ENCODE assay signal across 7 mouse cellular contexts in the genomic region with DNA sequence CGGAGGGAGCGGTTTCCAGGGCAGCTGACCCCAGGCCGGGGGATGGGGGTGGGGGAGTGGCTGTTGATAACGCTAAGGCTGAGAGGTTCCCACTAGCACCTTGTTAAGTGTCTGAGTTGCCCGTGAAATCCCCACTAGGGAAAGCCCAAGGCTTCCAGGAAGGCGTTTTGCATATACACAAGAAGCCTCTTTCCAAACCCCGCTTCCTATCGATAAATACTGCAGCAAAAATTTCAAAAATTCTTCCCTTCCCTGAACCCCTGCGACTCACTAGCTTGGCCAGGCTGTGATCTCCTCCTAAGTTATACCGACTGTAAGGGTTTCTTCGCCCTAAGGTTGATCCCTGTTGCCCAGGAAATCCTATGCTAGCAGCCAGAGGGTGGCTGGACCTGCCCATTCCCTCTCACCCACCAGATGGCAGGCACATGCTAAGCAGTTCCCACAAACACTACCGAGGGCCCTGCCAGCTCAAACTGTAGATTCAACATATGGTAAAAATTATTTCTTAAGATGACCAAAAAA. TPM values are rescaled to one million over a fixed set of nuclear protein-coding genes. Genes with fewer than 3 reads are reported as not detected.
DNase-seq lines count a peak whose midpoint lies in the region; ATAC-seq and TF ChIP-seq lines count a peak whose summit lies in the region.

No protein-coding gene starts in this region.

- peak overlapping the region; percentile 44; the same call in 1 of the 2 replicates for H3K27ac ChIP-seq in intestine, embryonic 15.5 days
- H3K27ac ChIP-seq in limb, embryonic 11.5 days (replicated peaks; ENCODE audit: low read depth, low read length), result peak overlapping the region; percentile 36; the same call in 1 of the 2 replicates
- H3K27ac ChIP-seq in midbrain, embryonic 10.5 days (replicated peaks), result peak overlapping the region; percentile 77
- no peak overlapping the region for H3K27ac ChIP-seq in small intestine, adult 2 months (ENCODE audit: insufficient read depth, low read depth, low read length)

- peaks cover 13% of the 10 kb centered on the region for H3K4me1 ChIP-seq in intestine, embryonic 15.5 days (replicated peaks)
- peaks cover 11% of the 10 kb centered on the region for H3K4me1 ChIP-seq in limb, embryonic 11.5 days (ENCODE audit: control insufficient read depth, insufficient read depth, low read length)
- peaks cover 22% of the 10 kb centered on the region for H3K4me1 ChIP-seq in midbrain, embryonic 10.5 days
- peaks cover 4% of the 10 kb centered on the region; the same call in 1 of the 2 replicates for H3K4me1 ChIP-seq in small intestine, adult 2 months (ENCODE audit: control insufficient read depth, insufficient read depth, insufficient read length, low read length)

- TF ChIP-seq CTCF in small intestine, adult 2 months (IDR thresholded peaks at IDR 0.05; ENCODE audit: extremely low read depth, insufficient read length, insufficient replicate concordance, low read depth, low read length), result peak; percentile 53; the same call in 1 of the 2 replicates

- ATAC-seq in intestine, embryonic 15.5 days, result peak; percentile 89
- peak; percentile 52; the same call in 1 of the 2 replicates for ATAC-seq in limb, embryonic 11.5 days (ENCODE audit: insufficient number of reproducible peaks, low FRiP score, low TSS enrichment, low read depth)

- peak overlapping the region; percentile 52 for H3K4me2 ChIP-seq in intestine, embryonic 15.5 days (replicated peaks)
- peak overlapping the region; percentile 38 for H3K4me2 ChIP-seq in limb, embryonic 11.5 days (ENCODE audit: low read depth, severe bottlenecking)

- peak overlapping the region; percentile 31; the same call in 1 of the 2 replicates for H3K9ac ChIP-seq in intestine, embryonic 15.5 days
- no peak overlapping the region for H3K9ac ChIP-seq in limb, embryonic 11.5 days (ENCODE audit: low read length)

- no peaks in the 10 kb centered on the region for H3K27me3 ChIP-seq in intestine, embryonic 15.5 days (replicated peaks)
- H3K27me3 ChIP-seq in limb, embryonic 11.5 days (ENCODE audit: control insufficient read depth, insufficient read depth, low read length), result no peaks in the 10 kb centered on the region
- peaks cover 3% of the 10 kb centered on the region; the same call in 1 of the 2 replicates for H3K27me3 ChIP-seq in midbrain, embryonic 10.5 days (ENCODE audit: low read depth, poor library complexity, severe bottlenecking)
- no peaks in the 10 kb centered on the region for H3K27me3 ChIP-seq in small intestine, adult 2 months (ENCODE audit: control insufficient read depth, insufficient read depth, low read length)

- H3K4me3 ChIP-seq in intestine, embryonic 15.5 days (replicated peaks), result peak overlapping the region; percentile 26
- no peak overlapping the region for H3K4me3 ChIP-seq in limb, embryonic 11.5 days (ENCODE audit: low read depth, low read length)
- peak overlapping the region; percentile 52 for H3K4me3 ChIP-seq in midbrain, embryonic 10.5 days
- no peak overlapping the region for H3K4me3 ChIP-seq in small intestine, adult 2 months (ENCODE audit: low read depth, low read length)

- WGBS in intestine, embryonic 15.5 days, result 15% methylated on average over 12 of the region's 12 CpGs
- 19% methylated on average over 12 of the region's 12 CpGs for WGBS in limb, embryonic 11.5 days
- 30% methylated on average over 12 of the region's 12 CpGs for WGBS in midbrain, embryonic 10.5 days
- 12% methylated on average over 12 of the region's 12 CpGs for WGBS in small intestine, adult 2 months

- DNase-seq in adrenal gland, adult (ENCODE audit: inconsistent age in 2 of 2, low spot score in 1 of 2), result peak; percentile 67 to 83
- DNase-seq in cerebellum, postnatal 10 days, result peak; percentile 85 to 88
- DNase-seq in frontal cortex, postnatal 25 days (ENCODE audit: low spot score in 2 of 2), result peak; percentile 24 to 46
- DNase-seq in limb, embryonic 11.5 days (ENCODE audit: low spot score), result peak; percentile 80
- peak; percentile 67 for DNase-seq in midbrain, embryonic 10.5 days (ENCODE audit: low spot score)

- H3K36me3 ChIP-seq in intestine, embryonic 15.5 days, result no peaks in the 10 kb centered on the region; the same call in 1 of the 2 replicates
- no peaks in the 10 kb centered on the region for H3K36me3 ChIP-seq in limb, embryonic 11.5 days (ENCODE audit: control insufficient read depth, insufficient read depth, low read length)
- no peaks in the 10 kb centered on the region for H3K36me3 ChIP-seq in midbrain, embryonic 10.5 days
- peaks cover 7% of the 10 kb centered on the region; the same call in 1 of the 2 replicates for H3K36me3 ChIP-seq in small intestine, adult 2 months (ENCODE audit: control insufficient read depth, insufficient read depth, low read length)

- no peaks in the 10 kb centered on the region for H3K9me3 ChIP-seq in intestine, embryonic 15.5 days
- no peaks in the 10 kb centered on the region for H3K9me3 ChIP-seq in limb, embryonic 11.5 days (ENCODE audit: control insufficient read depth, low read length)
- H3K9me3 ChIP-seq in midbrain, embryonic 10.5 days (replicated peaks), result no peaks in the 10 kb centered on the region

- no peak for TF ChIP-seq POLR2A in small intestine, adult 2 months (IDR thresholded peaks at IDR 0.05; ENCODE audit: low read depth, low read length)

RNA-seq across cellular contexts. Expression of a gene that starts 43.6 kb away (rescaled TPM):
- 2,425 and 2,606 TPM in 2 replicates for polyA plus RNA-seq in intestine, embryonic 15.5 days (2015; fragmentation: Nextera tagmentation; extraction: Ambion mirVana)
- polyA plus RNA-seq in limb, embryonic 11.5 days (2014; fragmentation: Nextera tagmentation; extraction: Ambion mirVana), result 3,724 and 3,791 TPM in 2 replicates
- polyA plus RNA-seq in midbrain, embryonic 10.5 days (2016; fragmentation: Nextera tagmentation; extraction: Ambion mirVana), result 3,165 and 3,904 TPM in 2 replicates
- 685 and 816 TPM in 2 replicates for polyA plus RNA-seq in small intestine, adult 2 months (2012; rRNA removed)

Comparison
In these comparisons a context has a peak if more than half of its experiments do, and no peak if none do; other contexts are left out.
1. DNase-seq: peak in every context shown above with its lines; median percentile 86 in cerebellum, postnatal 10 days; 80 in limb, embryonic 11.5 days; 75 in adrenal gland, adult; 67 in midbrain, embryonic 10.5 days; 35 in frontal cortex, postnatal 25 days.
2. H3K4me3 ChIP-seq: peak in intestine, embryonic 15.5 days (single experiment) and midbrain, embryonic 10.5 days (single experiment); none in limb, embryonic 11.5 days (single experiment) and small intestine, adult 2 months (single experiment).